Mouse (Mus musculus) Patski (cell line): Measurements from ENCODE around the gene Casc4. TPM values are rescaled to one million over a fixed set of nuclear protein-coding genes. Genes with fewer than 3 reads are reported as not detected.

ENCODE experiments used
- ATAC-seq: fragments of 100-300 bp; one replicate; pipeline ENCODE4 v1.8.0; 2021
- CTCF ChIA-PET: fragments of 350-600 bp; sonication (Branson Sonifier 250); formaldehyde crosslinking; loops from one replicate; lab custom pipeline; 2022; ENCODE audit warnings: inconsistent platforms; lab: Charles Lee
- POLR2A ChIA-PET: fragments of 350-600 bp; sonication (Branson Sonifier 250); formaldehyde crosslinking; loops from one replicate; lab custom pipeline; 2022; ENCODE audit warnings: antibody characterized with exemption, inconsistent platforms; lab: Charles Lee
- DNase-seq: peaks from one replicate; pipeline ENCODE4 v3.0.0-alpha.2; 2011; ENCODE audit warnings: low read depth, low spot score
- H3K27me3 ChIP-seq: fragments of 371-371 bp; one replicate; pipeline ENCODE4 v1.5.1; 2021
- CTCF ChIP-seq: fragments of 100-300 bp; IDR thresholded peaks from one replicate; pipeline ENCODE4 v1.5.1; 2021
- in situ Hi-C: fragments of 300-500 bp; cut with MboI; formaldehyde crosslinking; loops from 3 replicates; pipeline ENCODE4 v1.11.1; 2018; ENCODE audit warnings: low pct_unique_long_range_greater_than_20kb, mixed read lengths
- polyA plus RNA-seq: library from polyadenylated mRNA; unstranded; gene quantifications from one replicate; pipeline ENCODE4 v1.2.3, GENCODE M21; 2021

Casc4 gene
- polyA plus RNA-seq, 1 experiment from 2014 or later = 129 TPM

DNA sequence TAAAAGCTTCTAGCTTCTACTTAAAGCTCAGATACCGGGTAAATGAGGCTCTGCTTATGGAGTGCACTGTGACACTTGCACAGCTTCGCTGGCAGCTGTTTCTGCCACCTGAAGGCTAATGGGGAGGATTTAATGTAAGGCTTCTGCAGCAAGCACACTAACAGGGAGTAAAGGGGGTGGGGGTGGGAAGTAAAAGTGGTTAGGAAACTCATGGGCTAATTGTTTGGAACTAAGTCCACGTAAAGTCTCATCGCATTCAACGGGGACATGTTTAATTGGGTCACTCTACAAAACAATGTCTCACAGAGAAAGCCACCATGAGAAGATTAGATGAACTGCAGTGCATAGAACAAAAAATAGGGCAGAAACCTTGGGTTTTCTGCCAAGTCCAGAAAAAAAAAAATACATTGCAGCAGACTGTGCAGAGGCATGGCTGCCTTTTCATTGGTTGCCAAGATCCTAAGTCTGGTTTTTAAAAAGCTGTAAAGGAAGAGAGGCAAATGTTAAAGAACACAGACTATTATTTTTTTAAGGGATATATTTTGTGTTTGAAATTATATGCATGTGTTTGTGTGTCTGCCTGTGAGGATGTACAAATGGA is 7.3 kb upstream of the Casc4 start:
- peaks cover 31% of the 10 kb centered on the region for H3K27me3 ChIP-seq
- TF ChIP-seq CTCF = no peak
- no peak for DNase-seq
- ChIA-PET CTCF (interaction anchor here (0.8 kb wide), 1 partner anchor 13 kb away, joined by 3 read pairs; no protein-coding TSS in a partner anchor), POLR2A (no interaction called here)
- in situ Hi-C loops = no loop called here
- no peak for ATAC-seq

DNA sequence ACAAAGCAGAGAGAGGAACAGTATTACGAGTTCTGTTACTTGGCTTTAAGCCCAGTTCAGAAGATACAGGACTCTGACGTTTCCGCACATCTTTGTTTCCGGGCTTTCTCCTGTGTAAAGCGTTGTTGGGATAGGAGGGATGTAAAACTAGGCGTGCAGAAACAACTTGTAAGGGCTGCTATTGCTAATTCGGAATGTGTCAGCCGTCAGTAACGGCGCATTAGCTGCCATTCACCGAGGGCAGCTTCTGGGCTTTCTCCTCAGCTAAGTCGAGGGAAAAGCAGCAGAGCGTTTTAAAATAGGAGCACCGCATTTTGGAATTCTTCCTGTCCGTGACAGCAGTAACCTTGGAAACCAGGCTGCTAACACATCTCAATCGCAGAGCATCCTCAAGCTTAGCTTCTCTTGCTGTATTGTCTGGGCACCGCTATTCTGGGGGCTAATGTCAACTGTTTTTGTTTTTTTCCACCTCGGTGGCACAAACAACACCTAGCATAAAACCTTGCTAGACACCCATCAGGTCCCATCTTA is 634 bp upstream of the Casc4 start:
- H3K27me3 ChIP-seq = no peaks in the 10 kb centered on the region
- ATAC-seq = no peak
- TF ChIP-seq CTCF = no peak
- in situ Hi-C loops = no loop called here
- no peak for DNase-seq
- POLR2A ChIA-PET = no interaction called here
- CTCF ChIA-PET = no interaction called here

DNA sequence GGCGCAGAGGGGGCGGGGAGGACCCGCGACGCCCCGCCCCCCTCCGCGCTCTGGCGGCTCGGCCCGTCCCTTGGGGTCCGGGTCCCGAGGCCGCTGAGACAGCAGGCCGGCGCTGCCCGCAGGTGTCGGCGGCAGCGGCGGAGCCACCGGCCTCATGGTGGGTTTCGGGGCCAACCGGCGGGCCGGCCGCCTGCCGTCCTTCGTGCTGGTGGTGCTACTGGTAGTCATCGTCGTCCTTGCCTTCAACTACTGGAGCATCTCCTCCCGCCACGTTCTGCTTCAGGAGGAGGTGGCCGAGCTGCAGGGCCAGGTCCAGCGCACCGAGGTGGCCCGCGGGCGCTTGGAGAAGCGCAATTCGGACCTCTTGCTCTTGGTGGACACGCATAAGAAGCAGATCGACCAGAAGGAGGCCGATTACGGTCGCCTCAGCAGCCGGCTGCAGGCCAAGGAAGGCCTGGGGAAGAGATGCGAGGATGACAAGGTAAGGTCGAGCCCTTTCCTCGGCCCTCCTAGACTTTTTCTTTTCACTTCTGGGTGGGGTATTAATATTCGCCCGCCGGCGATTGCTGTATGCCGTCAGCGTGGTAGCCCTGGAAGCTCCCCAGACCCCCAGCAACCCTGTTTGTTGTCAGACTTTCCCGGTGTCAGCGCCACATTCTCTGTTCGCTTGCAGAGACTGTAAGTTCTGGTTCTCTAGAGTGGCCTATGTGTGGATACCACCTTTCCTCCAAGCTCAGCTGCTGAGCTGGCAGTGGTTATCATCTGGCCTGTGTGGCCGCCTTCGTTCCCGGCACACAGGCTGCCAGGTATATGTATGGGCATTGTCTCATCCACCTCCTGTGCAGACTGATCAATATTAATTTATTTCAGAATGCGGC is 520 bp downstream of the Casc4 start:
- POLR2A ChIA-PET = no interaction called here
- in situ Hi-C loops = no loop called here
- DNase-seq = no peak

GRCm38 (mm10) chr2:121879506-121879905 is 12.7 kb downstream of the Casc4 start:
- ATAC-seq (no peak), DNase-seq (no peak)
- CTCF ChIA-PET = interaction anchor here (0.9 kb wide), 1 partner anchor 11 kb away, joined by 5 read pairs; no protein-coding TSS in a partner anchor
- in situ Hi-C loops = no loop called here
- POLR2A ChIA-PET = no interaction called here
- no peak for TF ChIP-seq CTCF
- no peaks in the 10 kb centered on the region for H3K27me3 ChIP-seq

More for the DNA sequence above, 520 bp downstream of the Casc4 start:
- CTCF ChIA-PET = interaction anchor here (1.3 kb wide), 1 partner anchor 32 kb away, joined by 4 read pairs; no protein-coding TSS in a partner anchor
- TF ChIP-seq CTCF = no peak
- ATAC-seq = peak; percentile 62
- no peaks in the 10 kb centered on the region for H3K27me3 ChIP-seq

DNA sequence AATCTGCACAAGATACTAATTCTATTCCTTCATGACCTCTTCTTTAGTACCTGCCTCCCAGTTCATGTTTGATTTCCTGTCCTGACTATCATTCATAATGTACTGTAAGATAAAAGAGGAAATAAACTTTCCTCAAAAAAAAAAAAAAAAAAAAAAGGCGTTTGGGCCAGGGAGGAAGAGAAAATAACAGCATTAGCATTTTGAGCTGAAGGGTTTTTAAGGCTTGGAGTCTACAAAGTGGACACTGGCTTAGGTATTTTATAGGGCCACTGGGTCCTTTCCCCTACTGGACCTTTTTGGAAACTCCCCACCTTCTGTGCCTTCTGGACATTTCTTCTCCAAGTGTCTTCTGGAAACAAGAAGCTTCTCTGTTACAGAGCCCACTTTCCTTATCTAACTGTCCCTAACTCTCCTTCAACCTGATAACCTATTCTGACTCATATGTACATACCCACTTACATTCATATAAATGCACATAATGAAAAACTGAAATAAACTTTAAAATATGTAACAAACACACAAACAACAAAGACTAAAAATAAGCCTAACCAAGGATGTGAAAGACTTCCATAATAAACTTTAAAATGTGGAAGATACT is 18.8 kb downstream of the Casc4 start:
- no peak for TF ChIP-seq CTCF
- POLR2A ChIA-PET = no interaction called here
- DNase-seq = no peak
- in situ Hi-C loops = no loop called here
- CTCF ChIA-PET = no interaction called here
- H3K27me3 ChIP-seq = no peaks in the 10 kb centered on the region
- ATAC-seq = no peak

- ChIA-PET CTCF (no interaction called here), POLR2A (no interaction called here)
- no peak for TF ChIP-seq CTCF
- in situ Hi-C loops = no loop called here
- no peaks in the 10 kb centered on the region for H3K27me3 ChIP-seq
- no peak for ATAC-seq
- no peak for DNase-seq
Observed at GRCm38 (mm10) chr2:121886406-121886805, 19.6 kb downstream of the Casc4 start.

GRCm38 (mm10) chr2:121888720-121889497 is 22.1 kb downstream of the Casc4 start:
- ChIA-PET POLR2A (interaction anchor here (0.6 kb wide), 1 partner anchor 807 kb away, joined by 3 read pairs; no protein-coding TSS in a partner anchor), CTCF (no interaction called here)
- H3K27me3 ChIP-seq = no peaks in the 10 kb centered on the region
- no peak for ATAC-seq
- DNase-seq = no peak
- TF ChIP-seq CTCF = no peak
- in situ Hi-C loops = no loop called here

GRCm38 (mm10) chr2:121895261-121895660 is 28.5 kb downstream of the Casc4 start:
- in situ Hi-C loops = no loop called here
- ATAC-seq (no peak), DNase-seq (no peak)
- H3K27me3 ChIP-seq = no peaks in the 10 kb centered on the region
- ChIA-PET CTCF (no interaction called here), POLR2A (interaction anchor here (0.6 kb wide), 1 partner anchor 13 kb away, joined by 3 read pairs; no protein-coding TSS in a partner anchor)
- no peak for TF ChIP-seq CTCF

GRCm38 (mm10) chr2:121896825-121897224 is 30.1 kb downstream of the Casc4 start:
- DNase-seq (no peak), ATAC-seq (no peak)
- in situ Hi-C loops = no loop called here
- POLR2A ChIA-PET = no interaction called here
- no peak for TF ChIP-seq CTCF
- H3K27me3 ChIP-seq = no peaks in the 10 kb centered on the region
- CTCF ChIA-PET = no interaction called here

DNA sequence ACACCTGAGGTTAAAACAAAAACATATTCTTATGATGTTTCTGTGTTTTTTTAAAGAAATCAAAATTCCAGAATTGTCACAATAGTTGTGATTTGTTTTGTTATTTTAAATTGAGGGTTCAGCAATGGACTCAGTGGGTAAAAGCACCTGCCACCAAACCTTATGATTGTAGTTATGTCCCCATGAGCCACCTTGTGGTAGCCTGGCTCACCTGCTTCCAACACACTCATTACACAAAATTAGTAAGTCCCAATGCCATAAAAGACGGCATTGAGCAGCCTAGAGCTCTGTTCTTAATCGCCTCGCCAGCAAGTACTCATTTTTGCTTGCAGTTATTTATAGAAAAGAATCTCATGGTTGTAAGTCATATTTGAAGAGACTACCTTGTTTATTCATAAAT is 43.2 kb downstream of the Casc4 start:
- DNase-seq (no peak), ATAC-seq (no peak)
- peak; percentile 42 for TF ChIP-seq CTCF
- POLR2A ChIA-PET = no interaction called here
- no peaks in the 10 kb centered on the region for H3K27me3 ChIP-seq
- CTCF ChIA-PET = interaction anchor here (1.3 kb wide), 1 partner anchor 22 kb away, joined by 4 read pairs; no protein-coding TSS in a partner anchor
- in situ Hi-C loops = no loop called here
